Mouse (Mus musculus) heart, postnatal 0 days (tissue): ENCODE results near the gene Cd300lg.

Experiments
- CTCF ChIP-seq: IDR thresholded peaks from 2 replicates; pipeline ENCODE4 v1.5.1; 2016; ENCODE audit warnings: antibody characterized with exemption, control low read depth, low read depth
- EP300 ChIP-seq: IDR thresholded peaks from 2 replicates; pipeline ENCODE4 v1.6.1; 2016; ENCODE audit warnings: antibody characterized with exemption, low read depth

DNA sequence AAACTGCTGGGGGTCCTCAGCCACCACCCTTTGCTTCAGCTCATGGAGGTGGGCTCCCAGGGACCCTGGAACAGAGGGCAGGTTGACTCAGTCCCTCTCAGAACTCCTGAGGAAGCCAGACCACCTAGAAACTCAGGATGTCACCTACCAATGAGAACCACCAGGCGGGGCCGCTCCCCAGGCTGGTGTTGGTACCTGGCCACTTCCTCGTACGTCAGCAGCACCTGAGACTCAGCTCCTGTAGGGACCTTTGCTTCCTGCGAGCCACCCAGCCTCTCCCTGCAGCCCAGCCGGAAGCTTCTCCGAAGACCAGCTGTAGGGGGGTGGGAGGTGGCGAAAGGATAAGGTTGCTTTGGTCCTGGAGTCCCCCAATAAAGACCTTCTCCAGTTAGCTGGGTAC lies 32.9 kb upstream of the Cd300lg start:
- TF ChIP-seq CTCF (no peak), EP300 (no peak)
